Mouse (Mus musculus) liver, embryonic 14.5 days (tissue): ENCODE data around the gene Gm49601. TPM values are rescaled to one million over a fixed set of nuclear protein-coding genes. Genes with fewer than 3 reads are reported as not detected.

ENCODE experiments used
- ATAC-seq: fragments of 200-750 bp; cut with Nextera tagmentation; 2 replicates; pipeline ENCODE4 v1.8.0; 2017; ENCODE audit warnings: moderate number of reproducible peaks, mild to moderate bottlenecking, moderate library complexity; ENCODE audit not compliant: insufficient read depth
- DNase-seq, 3 experiments: peaks; one replicate each; pipeline ENCODE4 v3.0.0-alpha.2; 2012 to 2013; ENCODE audit warnings: low read depth in 3 of 3, low spot score in 3 of 3
- H3K27ac ChIP-seq: fragments of 300-500 bp; sonication (generic); 2 replicates; pipeline ENCODE4 v1.5.1; 2014; ENCODE audit warnings: moderate library complexity, mild to moderate bottlenecking, control low read depth, inconsistent platforms
- H3K27me3 ChIP-seq: fragments of 300-500 bp; sonication (generic); 2 replicates; pipeline ENCODE4 v1.6.1; 2014; ENCODE audit warnings: mild to moderate bottlenecking, low read length, moderate library complexity; ENCODE audit not compliant: control insufficient read depth, insufficient read depth
- H3K36me3 ChIP-seq: fragments of 300-500 bp; sonication (generic); replicated peaks from 2 replicates; pipeline ENCODE4 v1.6.1; 2014; ENCODE audit warnings: low read depth; ENCODE audit not compliant: control insufficient read depth, insufficient read depth
- H3K4me1 ChIP-seq, 2 experiments: fragments of 200-500 bp in 1 of 2; fragments of 300-500 bp in 1 of 2; sonication (generic) in 1 of 2; replicated peaks; 2 replicates each; pipeline ENCODE4 v1.6.1; 2012 to 2014; ENCODE audit warnings: antibody characterized with exemption in 1 of 2, inconsistent platforms in 1 of 2, low read length in 1 of 2; ENCODE audit not compliant: control insufficient read depth in 2 of 2, insufficient read depth in 2 of 2
- H3K4me2 ChIP-seq: fragments of 300-500 bp; sonication (generic); 2 replicates; pipeline ENCODE4 v1.6.1; 2014; ENCODE audit warnings: low read depth, mild to moderate bottlenecking, control low read depth, moderate library complexity
- H3K4me3 ChIP-seq, 2 experiments: fragments of 200-500 bp in 1 of 2; fragments of 300-500 bp in 1 of 2; sonication (generic) in 1 of 2; 2 replicates each; pipeline ENCODE4 v1.5.1; 2012 to 2014; ENCODE audit warnings: low read depth in 2 of 2, low read length in 2 of 2, mild to moderate bottlenecking in 2 of 2, control low read depth in 1 of 2, inconsistent platforms in 1 of 2, moderate library complexity in 1 of 2; ENCODE audit not compliant: insufficient read depth in 1 of 2
- H3K9ac ChIP-seq: fragments of 300-500 bp; sonication (generic); replicated peaks from 2 replicates; pipeline ENCODE4 v1.6.1; 2014; ENCODE audit warnings: mild to moderate bottlenecking, control low read depth, moderate library complexity
- H3K9me3 ChIP-seq: fragments of 300-500 bp; sonication (generic); 2 replicates; pipeline ENCODE4 v1.6.1; 2016; ENCODE audit warnings: low read length, mixed read lengths; ENCODE audit not compliant: control insufficient read depth
- CTCF ChIP-seq: IDR thresholded peaks from 2 replicates; pipeline ENCODE4 v1.5.1; 2016; ENCODE audit warnings: antibody characterized with exemption, low read depth, control low read depth
- EP300 ChIP-seq: IDR thresholded peaks from 2 replicates; pipeline ENCODE4 v1.6.1; 2016; ENCODE audit warnings: antibody characterized with exemption, low read depth
- WGBS: fragments of 180-500 bp; shearing (Covaris S2); extraction: QIAGEN DNeasy Blood & Tissue Kit; methylation state at CpG from one replicate; pipeline ENCODE4 v1.1.7; 2014; ENCODE audit not compliant: insufficient replicate concordance; 5-methylcytosine and 5-hydroxymethylcytosine counted together
- polyA plus RNA-seq, 2 experiments: library from polyadenylated mRNA; depleted of rRNA in 1 of 2; stranded (reverse) in 1 of 2; unstranded in 1 of 2; fragments of >200 nt; fragmentation: Nextera tagmentation in 1 of 2; extraction: Ambion mirVana in 1 of 2; gene quantifications; 2 replicates each; pipeline versions ENCODE4 v1.2.1 to v1.2.3; 2012 to 2014

Gene Gm49601
- polyA plus RNA-seq, 2 experiments = 0.54 TPM; not detected in 1

DNA sequence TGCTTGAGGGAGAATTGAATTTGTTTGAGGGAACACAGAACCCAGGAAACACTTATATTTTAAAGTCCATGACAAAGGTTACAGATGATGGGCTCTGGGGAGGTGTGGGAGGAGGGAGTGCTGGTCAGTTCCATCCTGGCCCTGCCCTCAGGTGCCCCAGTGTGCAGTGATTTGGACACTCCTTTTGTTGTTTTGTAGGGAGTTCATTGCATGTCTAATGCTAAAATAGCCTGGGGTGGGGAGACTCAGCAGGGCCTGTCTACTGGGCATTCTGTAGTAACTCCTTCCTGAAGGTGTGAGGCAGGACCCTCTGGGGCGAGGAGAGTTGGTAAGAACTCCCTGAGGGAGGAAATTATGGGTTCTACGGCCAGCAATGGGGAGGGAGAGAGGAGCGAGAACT is 10.6 kb upstream of the Gm49601 start:
- Histone ChIP-seq H3K36me3 (no peaks in the 10 kb centered on the region), H3K4me2 (no peak overlapping the region), H3K9me3 (no peaks in the 10 kb centered on the region), H3K27me3 (no peaks in the 10 kb centered on the region), H3K9ac (no peak overlapping the region), H3K27ac (no peak overlapping the region), H3K4me3 (no peak overlapping the region), H3K4me1 (no peaks in the 10 kb centered on the region)
- no peak for DNase-seq
- TF ChIP-seq CTCF (no peak), EP300 (no peak)
- no peak for ATAC-seq
- WGBS = 44% methylated on average over 3 of the region's 3 CpGs

DNA sequence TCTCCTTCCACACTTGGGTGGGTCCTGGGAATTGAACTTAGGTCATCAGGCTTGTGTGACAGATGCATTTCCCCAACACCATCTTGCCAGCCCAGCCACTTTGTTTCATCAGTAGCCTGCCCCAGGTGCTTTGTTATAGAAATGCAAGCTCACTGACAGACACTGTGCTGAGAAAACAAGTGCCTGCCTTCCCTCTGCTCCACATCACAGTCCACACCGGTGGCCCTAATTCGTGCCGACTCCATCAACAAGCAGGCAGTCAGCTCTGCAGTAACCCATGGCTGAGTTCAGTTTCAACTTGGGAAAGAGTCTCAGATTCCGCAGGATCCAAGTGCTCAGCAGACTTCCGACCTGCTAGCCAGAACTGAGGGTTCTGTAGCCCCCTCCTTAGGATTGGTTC is 10.2 kb upstream of the Gm49601 start:
- no peak for DNase-seq
- no peak overlapping the region for H3K27ac ChIP-seq
- TF ChIP-seq CTCF (no peak), EP300 (no peak)
- H3K9me3 ChIP-seq = no peaks in the 10 kb centered on the region
- H3K27me3 ChIP-seq = no peaks in the 10 kb centered on the region
- no peak overlapping the region for H3K4me2 ChIP-seq
- 65% methylated on average over 5 of the region's 5 CpGs for WGBS
- H3K4me1 ChIP-seq = no peaks in the 10 kb centered on the region; a peak in 1 of 4 replicates
- H3K9ac ChIP-seq = no peak overlapping the region
- no peak overlapping the region for H3K4me3 ChIP-seq
- no peak for ATAC-seq
- H3K36me3 ChIP-seq = no peaks in the 10 kb centered on the region

DNA sequence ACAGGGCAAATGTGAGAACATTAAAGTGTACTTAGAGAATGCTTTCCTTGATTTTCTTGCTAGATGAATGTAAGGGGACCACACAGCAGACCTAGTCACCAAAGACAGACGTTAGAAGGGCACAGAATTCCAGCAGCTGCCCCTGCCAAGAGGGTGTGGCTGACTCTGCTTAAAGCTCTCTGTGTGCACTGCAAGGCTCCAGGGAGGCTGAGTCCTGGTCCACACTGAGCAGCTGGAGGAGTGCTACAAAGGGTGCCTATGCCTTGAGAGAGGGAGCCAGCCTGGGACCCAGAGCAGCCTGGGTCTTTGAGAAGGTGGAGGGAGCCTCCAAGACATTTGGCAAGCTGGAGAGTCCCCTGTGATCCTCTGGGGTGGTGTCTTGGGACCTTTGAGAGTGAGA is 7.1 kb upstream of the Gm49601 start:
- ATAC-seq = no peak
- H3K4me2 ChIP-seq = no peak overlapping the region
- no peaks in the 10 kb centered on the region; a peak in 1 of 4 replicates for H3K4me1 ChIP-seq
- no peaks in the 10 kb centered on the region for H3K9me3 ChIP-seq
- no peak overlapping the region for H3K9ac ChIP-seq
- H3K27me3 ChIP-seq = peaks cover 28% of the 10 kb centered on the region
- H3K27ac ChIP-seq = no peak overlapping the region
- 31% methylated on average over 1 of the region's 1 CpGs for WGBS
- no peak for DNase-seq
- TF ChIP-seq EP300 (no peak), CTCF (no peak)
- H3K36me3 ChIP-seq = no peaks in the 10 kb centered on the region
- no peak overlapping the region for H3K4me3 ChIP-seq

DNA sequence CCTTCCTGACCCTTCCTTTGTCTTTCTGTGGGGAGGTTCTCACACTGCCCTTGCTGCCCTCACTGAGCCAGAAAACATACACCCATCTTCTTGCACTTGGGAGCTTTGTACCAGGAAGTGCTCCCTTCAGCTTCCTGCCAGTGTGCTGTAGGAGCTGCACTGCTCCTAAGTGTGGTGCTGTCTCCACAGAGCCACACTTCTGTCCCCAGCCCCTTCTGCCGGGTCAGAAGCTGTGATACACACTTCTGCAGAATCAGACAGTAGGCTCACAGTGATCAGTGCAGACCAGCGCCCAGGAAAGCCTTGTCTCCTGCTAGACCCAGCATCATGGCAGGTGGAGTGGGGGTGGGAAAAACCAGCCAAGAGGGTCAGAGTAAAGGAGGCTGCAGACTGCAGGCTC is 6.6 kb upstream of the Gm49601 start:
- DNase-seq (no peak), ATAC-seq (no peak)
- H3K4me3 ChIP-seq = no peak overlapping the region
- H3K27me3 ChIP-seq = peaks cover 33% of the 10 kb centered on the region
- H3K4me1 ChIP-seq = no peaks in the 10 kb centered on the region; a peak in 1 of 4 replicates
- no peak overlapping the region for H3K4me2 ChIP-seq
- TF ChIP-seq CTCF = no peak
- TF ChIP-seq EP300 = no peak
- 34% methylated on average over 2 of the region's 2 CpGs for WGBS
- no peak overlapping the region for H3K27ac ChIP-seq
- H3K9me3 ChIP-seq = no peaks in the 10 kb centered on the region
- no peaks in the 10 kb centered on the region for H3K36me3 ChIP-seq
- H3K9ac ChIP-seq = no peak overlapping the region

DNA sequence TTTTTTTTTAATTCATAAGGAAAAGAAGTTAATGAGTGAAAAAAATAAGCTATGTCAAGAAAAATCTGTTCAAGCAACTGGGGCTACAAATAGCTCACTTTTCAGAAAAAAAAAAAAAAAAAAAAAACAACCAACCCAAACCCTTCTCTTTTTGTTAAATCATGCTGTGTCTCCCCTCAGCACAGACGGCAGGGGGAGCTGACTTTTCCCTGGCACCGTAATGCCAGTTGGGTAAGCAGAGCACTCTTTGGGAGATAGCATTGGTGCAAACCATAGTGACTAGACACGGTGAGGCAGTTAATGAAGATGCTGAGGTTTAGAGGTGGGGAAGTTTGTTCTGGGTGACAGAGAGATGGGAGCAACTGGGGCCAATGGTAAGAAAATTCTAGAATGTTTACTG is 5.8 kb upstream of the Gm49601 start:
- peaks cover 41% of the 10 kb centered on the region for H3K27me3 ChIP-seq
- H3K9ac ChIP-seq = no peak overlapping the region
- ATAC-seq = no peak
- no peaks in the 10 kb centered on the region for H3K9me3 ChIP-seq
- no peak overlapping the region for H3K4me3 ChIP-seq
- 41% methylated on average over 3 of the region's 3 CpGs for WGBS
- no peak for DNase-seq
- no peak overlapping the region for H3K27ac ChIP-seq
- no peaks in the 10 kb centered on the region; a peak in 1 of 4 replicates for H3K4me1 ChIP-seq
- H3K36me3 ChIP-seq = no peaks in the 10 kb centered on the region
- no peak for TF ChIP-seq EP300
- TF ChIP-seq CTCF = no peak
- H3K4me2 ChIP-seq = no peak overlapping the region

DNA sequence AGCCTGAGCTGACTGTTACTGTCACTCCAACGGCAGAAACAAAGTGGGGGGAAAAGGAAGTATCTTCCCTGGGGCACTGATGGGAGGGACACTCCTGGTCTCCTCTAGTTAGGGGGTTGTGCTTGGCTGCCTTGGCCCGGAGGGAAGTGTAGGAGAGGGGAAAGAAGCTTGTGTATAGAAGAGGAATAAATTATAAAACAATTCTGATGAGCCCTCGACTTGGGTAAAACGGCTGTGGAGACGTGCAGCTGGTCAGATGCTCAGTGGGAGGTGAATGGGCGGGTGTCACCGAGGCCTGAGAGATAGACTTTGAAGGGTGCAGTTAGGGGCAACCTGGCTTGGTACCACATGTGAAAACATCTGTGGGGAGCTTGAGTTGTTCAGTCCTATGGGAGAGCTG is 4.9 kb upstream of the Gm49601 start:
- H3K27me3 ChIP-seq = peaks cover 50% of the 10 kb centered on the region
- no peak overlapping the region for H3K9ac ChIP-seq
- TF ChIP-seq CTCF (no peak), EP300 (no peak)
- H3K36me3 ChIP-seq = no peaks in the 10 kb centered on the region
- H3K27ac ChIP-seq = no peak overlapping the region
- DNase-seq (no peak), ATAC-seq (no peak)
- no peak overlapping the region for H3K4me3 ChIP-seq
- 51% methylated on average over 7 of the region's 7 CpGs for WGBS
- H3K9me3 ChIP-seq = no peaks in the 10 kb centered on the region
- H3K4me2 ChIP-seq = no peak overlapping the region
- no peaks in the 10 kb centered on the region; a peak in 1 of 4 replicates for H3K4me1 ChIP-seq
